Mouse (Mus musculus) left cerebral cortex, adult 11 months (tissue): ENCODE data around the gene Pitx2.

Source experiments
- DNase-seq: peaks from one replicate; pipeline ENCODE4 v3.0.0; 2022; ENCODE audit warnings: low spot score

Pitx2 gene

GRCm38 (mm10) chr3:129217862-129218370 is 18.2 kb downstream of the Pitx2 start:
- DNase-seq = no peak

GRCm38 (mm10) chr3:129218371-129218921 is 18.8 kb downstream of the Pitx2 start:
- DNase-seq = no peak

DNA sequence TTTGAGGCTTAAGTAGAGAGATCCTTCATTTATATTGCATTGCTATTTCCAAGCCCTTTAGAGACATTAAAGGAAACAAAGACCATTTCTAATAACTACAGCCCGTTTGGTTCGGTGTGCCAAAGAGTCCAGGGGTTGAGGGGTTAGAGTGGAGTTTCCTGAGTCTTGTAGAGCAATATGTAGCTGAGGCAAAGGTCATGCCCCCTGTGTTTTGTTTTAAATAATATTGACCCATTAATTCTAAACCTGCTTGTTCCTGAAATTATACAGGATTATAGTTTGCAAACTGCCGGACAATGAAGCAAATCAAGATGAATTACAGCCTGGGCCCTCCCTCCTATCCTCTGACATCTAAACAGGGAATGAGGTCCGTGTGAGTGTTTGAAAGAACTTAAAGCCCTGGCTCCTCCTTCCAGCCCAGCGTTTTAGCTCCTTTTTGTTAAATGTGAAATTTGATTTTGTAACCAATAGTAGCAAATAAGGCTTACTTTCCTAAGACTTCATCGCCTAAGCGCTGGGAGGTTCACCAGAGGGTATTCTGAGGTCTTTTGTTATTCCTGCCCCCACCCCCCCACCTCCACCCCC is 20.5 kb downstream of the Pitx2 start:
- DNase-seq = no peak

DNA sequence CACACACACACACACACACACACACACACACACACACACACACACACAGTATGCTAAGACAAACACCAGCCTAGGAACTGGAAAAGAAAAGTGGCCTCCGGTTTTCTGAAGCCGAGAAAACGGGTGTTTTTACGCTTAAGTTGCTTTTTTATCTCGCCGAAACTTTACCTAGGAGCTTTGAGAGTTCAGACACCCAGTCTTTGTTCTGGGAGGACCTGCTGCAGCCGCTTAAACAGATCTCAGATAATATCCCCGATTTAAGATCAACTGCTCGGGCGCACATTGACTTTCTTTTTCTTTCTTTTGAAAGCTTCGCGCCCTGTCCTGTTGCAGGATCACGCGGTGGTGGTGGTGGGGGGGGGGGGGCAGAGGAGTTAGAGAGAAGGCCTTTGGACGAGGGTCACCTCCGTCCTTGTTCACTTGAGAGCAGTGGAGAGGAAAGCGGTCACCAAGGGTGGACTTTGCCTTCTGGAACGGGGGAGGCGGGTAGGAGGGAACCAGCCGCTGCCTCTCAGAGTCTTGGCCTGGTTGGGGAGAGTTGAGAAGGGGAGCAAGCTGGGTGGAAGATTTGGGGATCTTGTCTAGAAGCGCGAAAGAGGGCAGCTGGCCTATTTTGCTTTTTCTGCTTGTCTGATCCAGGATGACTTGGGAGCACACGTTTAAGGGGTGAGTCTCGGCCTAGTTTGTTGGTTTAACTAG is 21.2 kb downstream of the Pitx2 start:
- no peak for DNase-seq

- no peak for DNase-seq
Observed at GRCm38 (mm10) chr3:129221380-129222260, 21.9 kb downstream of the Pitx2 start.

DNA sequence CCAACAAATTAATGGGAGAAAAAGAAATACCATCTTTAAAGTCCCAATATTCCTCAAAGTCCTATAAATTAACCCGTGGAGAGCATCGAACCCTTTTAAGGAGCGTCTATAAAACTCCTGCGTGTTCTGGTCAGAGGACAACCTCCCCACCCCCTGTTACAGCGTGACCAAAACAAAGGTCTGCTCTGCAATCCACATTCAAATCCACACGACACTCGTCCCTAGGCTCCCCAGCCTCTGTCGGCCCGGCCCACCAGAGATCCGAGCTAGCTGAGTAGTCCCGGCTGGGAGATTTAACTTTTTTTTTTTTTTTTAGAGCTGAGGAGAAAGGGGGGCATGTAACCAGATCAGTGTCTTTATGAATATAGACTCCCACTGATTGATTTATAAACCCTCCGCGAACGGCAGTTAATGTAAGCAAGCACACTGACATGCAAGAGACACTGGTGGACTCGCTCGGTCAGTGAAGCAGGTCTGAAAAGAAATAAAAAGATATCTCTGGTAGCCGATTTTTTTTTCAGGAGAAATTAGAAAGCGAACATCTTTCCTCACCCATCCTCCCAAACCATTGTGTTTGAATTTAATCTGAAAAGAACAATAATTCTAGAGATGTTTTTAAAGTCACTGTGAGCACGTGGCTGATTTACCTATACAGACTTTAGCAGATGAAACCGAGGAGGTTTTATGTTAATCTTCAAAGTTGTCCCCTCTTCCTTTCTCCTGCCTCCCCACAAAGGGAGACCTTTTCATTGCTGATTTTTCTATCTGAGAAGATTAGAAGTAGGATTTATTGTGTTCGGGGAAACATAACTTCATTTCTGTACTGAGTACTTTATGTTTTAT is 23.0 kb downstream of the Pitx2 start:
- no peak for DNase-seq

GRCm38 (mm10) chr3:129223401-129223800 is 23.7 kb downstream of the Pitx2 start:
- no peak for DNase-seq

- DNase-seq = no peak
Observed at GRCm38 (mm10) chr3:129223964-129224805, 24.5 kb downstream of the Pitx2 start.

GRCm38 (mm10) chr3:129224806-129225576 is 25.3 kb downstream of the Pitx2 start:
- no peak for DNase-seq

DNA sequence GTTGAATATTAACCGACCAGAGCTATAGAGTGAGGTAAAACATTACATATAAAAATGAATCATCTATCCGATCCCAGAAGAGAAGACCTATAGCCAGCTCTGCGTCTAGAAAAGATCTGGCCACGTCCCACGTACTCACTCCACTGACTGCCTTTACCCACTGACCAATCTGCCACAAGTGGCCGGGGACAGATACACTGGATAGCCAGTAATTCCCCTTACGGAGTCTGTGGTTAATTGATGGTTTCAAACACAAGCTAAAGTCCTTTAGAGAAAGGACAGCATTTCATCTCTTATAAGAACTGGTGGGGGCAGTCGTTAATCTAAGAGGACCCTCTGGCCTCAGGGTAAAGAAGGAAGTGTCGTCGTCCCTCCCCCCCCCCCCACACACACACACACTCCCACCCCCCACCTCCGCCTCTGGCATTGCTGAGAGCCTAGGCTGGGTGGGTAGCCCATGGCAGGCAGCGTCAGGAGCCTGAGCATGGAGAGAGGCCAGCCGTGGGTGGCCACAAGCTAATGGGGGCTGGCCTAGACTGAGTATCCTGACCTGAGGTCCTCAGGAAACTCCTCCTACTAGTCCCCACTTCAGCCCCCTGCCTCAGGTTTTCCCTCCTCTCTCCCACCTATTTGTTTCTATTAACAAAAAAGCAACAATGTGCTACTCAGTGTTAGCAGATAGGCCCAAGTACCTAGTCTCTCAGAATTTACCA is 26.1 kb downstream of the Pitx2 start:
- DNase-seq = no peak

- DNase-seq = no peak
Observed at GRCm38 (mm10) chr3:129226681-129227080, 27.0 kb downstream of the Pitx2 start.

DNA sequence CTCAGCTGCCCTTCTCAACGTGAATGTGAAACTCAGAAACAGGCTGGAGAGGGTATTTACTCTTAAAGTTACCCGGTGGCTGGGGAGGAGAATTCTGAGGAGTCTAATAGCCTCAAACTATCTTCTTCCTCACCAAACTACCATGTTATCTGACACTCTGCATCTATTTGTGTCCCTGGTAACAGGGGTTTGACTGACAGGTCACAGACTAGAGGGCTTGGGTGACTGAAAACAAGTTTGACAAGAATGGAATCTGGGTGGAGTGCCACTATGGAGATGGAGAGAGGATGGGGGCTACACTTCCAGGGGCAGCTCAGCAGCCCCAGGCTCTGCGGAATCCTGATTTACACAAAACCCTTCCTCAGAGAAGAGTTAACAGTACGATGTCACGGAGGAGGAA is 27.7 kb downstream of the Pitx2 start:
- no peak for DNase-seq

GRCm38 (mm10) chr3:129238010-129238409 is 38.3 kb downstream of the Pitx2 start:
- no peak for DNase-seq

DNA sequence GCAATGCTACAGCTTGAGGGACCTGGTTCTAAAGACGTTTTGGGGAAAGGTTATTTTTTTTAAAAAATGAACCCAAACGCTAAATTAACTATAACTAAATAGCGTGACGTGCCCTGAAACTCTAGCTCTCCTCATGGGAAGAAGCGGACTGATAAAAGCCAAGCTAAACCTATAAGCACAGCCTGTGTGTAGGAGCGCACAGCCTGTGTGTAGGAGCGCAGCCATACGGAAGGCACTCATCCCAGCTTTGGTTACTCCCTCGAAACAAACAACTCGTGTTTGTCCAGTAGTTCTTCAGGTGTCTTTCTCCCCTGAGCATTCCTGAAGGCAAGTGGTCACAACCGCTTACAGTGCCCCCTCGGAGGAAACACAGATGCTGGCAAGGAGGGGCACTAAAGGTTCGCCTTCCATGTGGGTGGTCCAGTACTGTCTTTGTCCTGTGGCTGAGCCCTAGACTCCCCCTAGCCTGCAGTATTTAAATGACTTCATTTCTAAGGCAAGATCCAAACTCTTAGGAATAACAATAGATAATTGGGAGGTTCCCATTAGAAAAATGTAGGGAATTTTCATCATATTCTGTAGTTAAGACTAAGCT is 39.1 kb downstream of the Pitx2 start:
- DNase-seq = no peak

DNA sequence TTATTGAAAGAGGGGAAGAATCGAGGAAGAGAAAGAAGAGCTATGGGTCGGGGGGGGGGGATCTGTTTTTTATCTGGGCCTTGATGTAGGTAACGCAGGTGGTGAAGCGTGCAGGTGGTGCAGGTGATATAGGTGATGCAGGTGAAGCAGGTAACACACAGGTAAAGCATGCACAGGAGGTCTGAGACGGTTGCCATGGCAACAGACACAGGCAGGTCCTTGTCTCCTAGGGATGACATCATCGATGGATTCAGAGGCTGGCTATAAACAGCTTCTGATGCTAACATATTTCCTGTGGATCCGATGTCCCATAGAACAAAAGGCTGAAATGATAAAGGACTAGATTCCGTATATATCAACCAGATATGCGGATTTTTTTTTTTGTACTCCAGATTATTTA is 51.3 kb downstream of the Pitx2 start:
- no peak for DNase-seq

DNA sequence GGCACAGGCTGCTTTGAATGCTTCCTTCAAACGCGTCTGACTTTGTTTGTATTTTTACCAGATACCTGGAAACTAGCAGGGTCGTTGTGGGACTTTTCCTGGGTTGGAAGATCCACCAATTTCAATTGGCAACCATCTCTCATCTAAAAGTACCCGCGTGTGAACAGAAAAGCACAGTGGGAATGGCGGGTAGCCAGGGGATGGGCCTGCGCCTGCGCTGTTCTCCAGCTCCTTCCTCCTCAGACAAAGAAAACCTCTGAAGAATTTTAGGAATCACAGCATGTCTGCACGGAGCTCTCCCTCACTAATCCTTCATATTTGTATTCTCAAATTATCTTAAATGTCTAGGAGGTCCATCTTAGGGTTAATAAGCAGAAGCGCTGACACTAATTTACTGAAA is 54.6 kb downstream of the Pitx2 start:
- DNase-seq = no peak

DNA sequence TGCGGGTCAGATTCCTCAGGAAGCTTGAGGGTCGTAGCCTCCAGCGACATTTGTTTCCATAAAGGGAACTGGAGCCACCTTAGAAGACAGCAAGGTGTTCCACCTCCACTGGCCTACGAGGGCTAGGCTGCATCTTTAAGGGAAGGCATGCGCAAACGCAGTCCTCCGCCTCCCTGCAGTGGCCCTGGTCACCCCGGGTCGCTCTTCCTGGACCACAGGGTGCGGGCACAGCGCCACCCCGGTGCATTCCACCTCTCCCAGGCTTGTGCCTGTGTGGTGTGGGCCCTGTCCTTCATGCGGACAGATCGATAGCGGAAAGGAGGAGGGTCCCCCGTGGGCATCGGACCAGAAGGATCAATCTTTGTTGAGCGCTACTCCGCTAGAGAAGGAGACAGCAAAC is 56.6 kb downstream of the Pitx2 start:
- no peak for DNase-seq

DNA sequence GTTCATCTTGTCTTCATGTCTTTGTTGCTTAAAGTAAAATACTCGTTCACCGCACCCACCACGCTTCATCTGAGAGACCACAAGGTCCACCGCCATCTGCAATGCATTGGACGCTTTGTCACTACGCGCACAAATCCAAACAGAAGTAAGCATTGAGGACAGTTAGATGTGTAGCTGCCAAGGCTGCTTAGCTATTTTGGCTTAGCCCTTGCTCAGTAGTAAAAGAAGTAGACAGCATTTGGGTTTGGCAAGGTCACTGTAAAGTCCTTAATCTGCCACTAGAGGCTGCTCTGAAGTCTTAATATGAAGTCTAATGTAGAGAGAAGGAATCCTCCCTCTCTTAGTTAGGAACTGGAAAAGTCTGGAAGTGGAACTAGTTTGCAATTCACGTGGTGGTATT is 57.1 kb downstream of the Pitx2 start:
- DNase-seq = no peak

DNA sequence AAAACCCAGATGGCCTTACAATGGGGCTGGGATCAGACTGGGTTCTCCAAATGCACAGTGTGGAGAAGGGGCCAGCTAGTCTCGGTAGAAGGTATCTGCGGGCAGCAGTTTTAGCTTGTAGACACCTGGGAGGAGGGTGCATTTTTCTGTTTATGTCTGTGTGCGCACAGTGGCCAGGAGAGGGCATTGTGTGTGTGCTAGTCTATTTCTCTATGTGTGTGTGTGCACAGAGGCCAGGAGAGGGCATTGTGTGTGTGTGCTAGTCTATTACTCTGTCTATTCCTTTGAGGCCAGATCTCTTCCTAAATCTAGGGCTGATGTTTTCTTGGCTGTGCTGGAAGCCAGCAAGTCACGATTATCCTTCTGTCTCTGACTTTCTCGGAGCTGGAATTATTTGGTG is 58.8 kb downstream of the Pitx2 start:
- no peak for DNase-seq
